Mouse (Mus musculus): ENCODE measurements around the gene Zdhhc3. TPM values are rescaled to one million over a fixed set of nuclear protein-coding genes. Genes with fewer than 3 reads are reported as not detected.

Zdhhc3 gene
- polyA plus RNA-seq, 1 experiment from 2014 or later, result 74.4 TPM

DNA sequence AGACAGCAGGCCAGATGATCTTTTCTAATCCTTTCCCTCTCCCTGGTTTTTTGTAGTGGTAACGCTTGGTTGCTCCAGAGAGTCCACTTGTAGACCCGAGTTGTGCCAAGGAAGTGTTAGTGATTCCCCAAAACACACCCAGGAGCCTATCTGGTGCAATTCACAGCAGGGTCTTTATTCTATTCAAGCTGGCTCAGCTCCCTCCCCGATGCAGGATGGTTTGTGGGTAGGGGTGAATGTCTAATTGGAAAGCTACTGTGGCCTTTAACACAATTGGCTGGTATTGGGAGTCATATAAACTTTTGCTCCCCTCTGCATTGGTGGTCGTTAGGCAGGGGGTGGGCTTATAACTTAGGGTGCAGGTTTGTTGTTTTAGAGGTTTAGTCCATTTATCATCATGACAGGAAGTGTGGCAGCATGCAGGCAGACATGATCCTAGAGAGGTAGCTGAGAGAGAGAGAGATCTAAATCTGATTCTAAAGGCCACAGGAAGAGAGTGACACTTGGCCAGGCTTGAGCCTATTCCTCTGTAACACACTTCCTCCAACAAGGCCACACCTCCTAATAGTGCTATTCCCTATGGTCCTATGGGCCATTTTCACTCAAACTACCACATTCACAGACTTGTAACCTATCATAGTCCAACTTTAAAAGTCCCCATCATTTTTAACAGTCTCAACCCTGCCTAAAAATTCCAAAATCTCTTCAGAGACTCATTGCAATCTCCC lies 27.0 kb upstream of the Zdhhc3 start:
- Histone ChIP-seq H3K4me1 (replicated peaks) (peaks cover 4% of the 10 kb centered on the region; the same call in 1 of the 2 replicates), H3K27me3 (no peaks in the 10 kb centered on the region), H3K27ac (no peak overlapping the region), H3K9ac (replicated peaks) (no peak overlapping the region), H3K36me3 (peaks cover 77% of the 10 kb centered on the region), H3K4me3 (replicated peaks) (no peak overlapping the region), H3K4me2 (no peak overlapping the region), H3K9me3 (peaks cover 18% of the 10 kb centered on the region)
- no peak for ATAC-seq (ENCODE audit: insufficient number of reproducible peaks, insufficient read depth, low FRiP score, low TSS enrichment, low read depth)
- 91% methylated on average over 4 of the region's 4 CpGs for WGBS

GRCm38 (mm10) chr9:123138891-123139474 lies 26.0 kb upstream of the Zdhhc3 start:
- no peak for ATAC-seq (ENCODE audit: insufficient number of reproducible peaks, insufficient read depth, low FRiP score, low TSS enrichment, low read depth)
- H3K27me3 ChIP-seq, result no peaks in the 10 kb centered on the region
- peaks cover 85% of the 10 kb centered on the region for H3K36me3 ChIP-seq
- H3K9me3 ChIP-seq, result peaks cover 11% of the 10 kb centered on the region
- no peak overlapping the region for H3K9ac ChIP-seq (replicated peaks)
- no peak overlapping the region for H3K27ac ChIP-seq
- H3K4me1 ChIP-seq (replicated peaks), result peaks cover 4% of the 10 kb centered on the region; the same call in 1 of the 2 replicates
- H3K4me3 ChIP-seq (replicated peaks), result no peak overlapping the region
- H3K4me2 ChIP-seq, result no peak overlapping the region
- 70% methylated on average over 5 of the region's 5 CpGs for WGBS

GRCm38 (mm10) chr9:123136953-123137682 lies 24.1 kb upstream of the Zdhhc3 start:
- Histone ChIP-seq H3K27ac (peak overlapping the region; percentile 23; the same call in 1 of the 2 replicates), H3K4me2 (no peak overlapping the region), H3K27me3 (no peaks in the 10 kb centered on the region), H3K9ac (replicated peaks) (no peak overlapping the region), H3K9me3 (0 out of 2 replicates have a peak, but pooled peaks cover 4% of the 10 kb centered on the region), H3K36me3 (peaks cover 100% of the 10 kb centered on the region), H3K4me1 (replicated peaks) (peaks cover 4% of the 10 kb centered on the region; the same call in 1 of the 2 replicates), H3K4me3 (replicated peaks) (no peak overlapping the region)
- WGBS, result 81% methylated on average over 7 of the region's 7 CpGs
- ATAC-seq (ENCODE audit: insufficient number of reproducible peaks, insufficient read depth, low FRiP score, low TSS enrichment, low read depth), result no peak

- Histone ChIP-seq H3K36me3 (peaks cover 100% of the 10 kb centered on the region), H3K9me3 (no peaks in the 10 kb centered on the region), H3K4me2 (no peak overlapping the region), H3K4me3 (replicated peaks) (no peak overlapping the region), H3K27ac (no peak overlapping the region), H3K4me1 (replicated peaks) (peaks cover 4% of the 10 kb centered on the region; the same call in 1 of the 2 replicates), H3K27me3 (no peaks in the 10 kb centered on the region), H3K9ac (replicated peaks) (no peak overlapping the region)
- ATAC-seq (ENCODE audit: insufficient number of reproducible peaks, insufficient read depth, low FRiP score, low TSS enrichment, low read depth), result no peak
- 88% methylated on average over 3 of the region's 3 CpGs for WGBS
These were observed 20.0 kb upstream of the Zdhhc3 start for GRCm38 (mm10) chr9:123132994-123133393.

DNA sequence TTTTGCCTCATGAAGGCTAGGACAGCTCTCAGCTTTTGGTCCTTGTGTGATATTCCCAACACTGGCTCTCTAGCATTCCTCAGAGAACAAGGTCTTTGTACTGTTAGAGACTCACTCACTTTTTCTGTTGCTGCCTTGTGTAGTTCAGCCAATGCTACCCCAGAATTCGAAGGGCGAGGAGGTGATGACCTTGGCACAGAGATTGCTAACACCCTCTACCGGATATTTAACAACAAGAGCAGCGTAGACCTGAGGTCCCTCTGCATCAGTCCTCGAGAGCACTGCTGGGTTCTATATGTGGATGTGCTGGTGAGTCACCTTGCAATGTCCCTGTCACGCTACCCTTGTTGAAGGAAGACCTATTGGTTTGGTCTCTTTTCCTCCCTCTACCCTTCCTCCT lies 14.7 kb upstream of the Zdhhc3 start:
- H3K27me3 ChIP-seq, result no peaks in the 10 kb centered on the region
- no peaks in the 10 kb centered on the region for H3K4me1 ChIP-seq (replicated peaks)
- no peak for ATAC-seq (ENCODE audit: insufficient number of reproducible peaks, insufficient read depth, low FRiP score, low TSS enrichment, low read depth)
- no peak overlapping the region for H3K4me2 ChIP-seq
- H3K4me3 ChIP-seq (replicated peaks), result no peak overlapping the region
- 94% methylated on average over 6 of the region's 6 CpGs for WGBS
- no peak overlapping the region for H3K27ac ChIP-seq
- H3K36me3 ChIP-seq, result peaks cover 89% of the 10 kb centered on the region
- no peak overlapping the region for H3K9ac ChIP-seq (replicated peaks)
- H3K9me3 ChIP-seq, result no peaks in the 10 kb centered on the region

DNA sequence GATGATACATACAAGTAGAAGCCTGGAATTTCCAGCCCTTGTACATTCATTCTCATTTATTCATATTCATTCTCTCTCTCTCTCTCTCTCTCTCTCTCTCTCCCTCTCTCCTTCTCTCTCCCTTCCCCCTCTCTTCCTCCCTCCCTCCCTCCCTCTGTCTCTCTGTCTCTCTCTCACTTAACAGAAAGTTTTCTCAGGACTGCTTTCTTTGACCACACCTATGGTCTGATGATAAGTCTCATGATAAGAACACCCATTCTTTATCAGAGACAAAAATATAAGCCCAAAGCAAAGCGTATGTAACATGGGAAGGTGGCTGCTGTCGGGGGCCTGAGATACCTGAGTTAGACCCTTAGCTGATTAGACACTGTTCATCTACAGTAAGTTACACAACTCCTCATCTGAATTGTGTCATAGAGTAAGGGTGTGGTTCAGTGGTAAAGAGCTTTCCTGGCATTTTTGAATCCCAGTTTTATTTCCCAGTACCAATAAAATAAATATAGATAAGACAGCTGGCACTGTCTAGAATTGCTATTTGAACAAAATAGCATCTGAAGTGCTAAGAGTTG lies 11.5 kb upstream of the Zdhhc3 start:
- 97% methylated on average over 2 of the region's 2 CpGs for WGBS
- Histone ChIP-seq H3K27ac (no peak overlapping the region), H3K27me3 (no peaks in the 10 kb centered on the region), H3K36me3 (peaks cover 88% of the 10 kb centered on the region), H3K9ac (replicated peaks) (no peak overlapping the region), H3K4me1 (replicated peaks) (no peaks in the 10 kb centered on the region), H3K4me3 (replicated peaks) (no peak overlapping the region), H3K9me3 (no peaks in the 10 kb centered on the region), H3K4me2 (no peak overlapping the region)
- ATAC-seq (ENCODE audit: insufficient number of reproducible peaks, insufficient read depth, low FRiP score, low TSS enrichment, low read depth), result no peak

- no peaks in the 10 kb centered on the region for H3K4me1 ChIP-seq (replicated peaks)
- H3K4me2 ChIP-seq, result no peak overlapping the region
- H3K27me3 ChIP-seq, result no peaks in the 10 kb centered on the region
- no peak overlapping the region for H3K27ac ChIP-seq
- WGBS, result 95% methylated on average over 6 of the region's 6 CpGs
- H3K36me3 ChIP-seq, result peaks cover 88% of the 10 kb centered on the region
- no peaks in the 10 kb centered on the region for H3K9me3 ChIP-seq
- H3K4me3 ChIP-seq (replicated peaks), result no peak overlapping the region
- no peak overlapping the region for H3K9ac ChIP-seq (replicated peaks)
- no peak for ATAC-seq (ENCODE audit: insufficient number of reproducible peaks, insufficient read depth, low FRiP score, low TSS enrichment, low read depth)
These were observed 10.8 kb upstream of the Zdhhc3 start for GRCm38 (mm10) chr9:123123571-123124412.

GRCm38 (mm10) chr9:123123017-123123416 lies 10.0 kb upstream of the Zdhhc3 start:
- no peak for ATAC-seq (ENCODE audit: insufficient number of reproducible peaks, insufficient read depth, low FRiP score, low TSS enrichment, low read depth)
- Histone ChIP-seq H3K4me2 (no peak overlapping the region), H3K4me1 (replicated peaks) (no peaks in the 10 kb centered on the region), H3K9me3 (no peaks in the 10 kb centered on the region), H3K9ac (replicated peaks) (no peak overlapping the region), H3K27ac (no peak overlapping the region), H3K36me3 (peaks cover 88% of the 10 kb centered on the region), H3K4me3 (replicated peaks) (no peak overlapping the region), H3K27me3 (no peaks in the 10 kb centered on the region)
- WGBS, result 89% methylated on average over 3 of the region's 3 CpGs

- WGBS, result 81% methylated on average over 1 of the region's 1 CpGs
- no peak overlapping the region for H3K4me3 ChIP-seq (replicated peaks)
- no peaks in the 10 kb centered on the region for H3K9me3 ChIP-seq
- peaks cover 14% of the 10 kb centered on the region for H3K4me1 ChIP-seq (replicated peaks)
- H3K9ac ChIP-seq (replicated peaks), result no peak overlapping the region
- H3K27ac ChIP-seq, result no peak overlapping the region
- ATAC-seq (ENCODE audit: insufficient number of reproducible peaks, insufficient read depth, low FRiP score, low TSS enrichment, low read depth), result no peak
- peaks cover 47% of the 10 kb centered on the region for H3K36me3 ChIP-seq
- H3K27me3 ChIP-seq, result no peaks in the 10 kb centered on the region
- H3K4me2 ChIP-seq, result no peak overlapping the region
These were observed 2.6 kb upstream of the Zdhhc3 start for GRCm38 (mm10) chr9:123115566-123115965.

- no peak for ATAC-seq (ENCODE audit: insufficient number of reproducible peaks, insufficient read depth, low FRiP score, low TSS enrichment, low read depth)
- no peaks in the 10 kb centered on the region for H3K9me3 ChIP-seq
- H3K4me2 ChIP-seq, result peak overlapping the region; percentile 81
- H3K9ac ChIP-seq (replicated peaks), result peak overlapping the region; percentile 94; the same call in 1 of the 2 replicates
- no peaks in the 10 kb centered on the region for H3K27me3 ChIP-seq
- peaks cover 20% of the 10 kb centered on the region for H3K4me1 ChIP-seq (replicated peaks)
- H3K4me3 ChIP-seq (replicated peaks), result peak overlapping the region; percentile 91
- no peak overlapping the region for H3K27ac ChIP-seq
- peaks cover 31% of the 10 kb centered on the region for H3K36me3 ChIP-seq
- WGBS, result 77% methylated on average over 6 of the region's 6 CpGs
These were observed 926 bp upstream of the Zdhhc3 start for GRCm38 (mm10) chr9:123113931-123114330.
